Mouse (Mus musculus) megakaryocyte, embryonic 14.5 days (primary cell): ENCODE measurements around the gene Carnmt1. TPM values are rescaled to one million over a fixed set of nuclear protein-coding genes. Genes with fewer than 3 reads are reported as not detected.
"Not testable (repeated sequence)": the region's sequence is repeated elsewhere in the genome, so short reads cannot be mapped to it uniquely, and the experiment has no call there.

ENCODE experiments used
- H3K27me3 ChIP-seq: replicated peaks from 2 replicates; pipeline ENCODE3; 2012; ENCODE audit warnings: inconsistent platforms
- H3K36me3 ChIP-seq: replicated peaks from 2 replicates; pipeline ENCODE3; 2012; ENCODE audit warnings: low read length, inconsistent platforms, mixed read lengths
- H3K4me1 ChIP-seq: 2 replicates; pipeline ENCODE4 v1.6.1; 2012; ENCODE audit warnings: inconsistent platforms
- H3K4me3 ChIP-seq: replicated peaks from 2 replicates; pipeline ENCODE3; 2012; ENCODE audit warnings: moderate library complexity, mild to moderate bottlenecking, inconsistent platforms
- H3K9me3 ChIP-seq: 2 replicates; pipeline ENCODE4 v1.6.1; 2012; ENCODE audit warnings: inconsistent platforms
- FLI1 ChIP-seq: IDR thresholded peaks from 2 replicates; pipeline ENCODE4 v1.6.1; 2012; ENCODE audit warnings: low read length, inconsistent platforms, mixed read lengths
- GATA1 ChIP-seq: IDR thresholded peaks from 3 replicates; pipeline ENCODE4 v1.6.1; 2012; ENCODE audit warnings: mixed read lengths, low read length, inconsistent platforms, borderline replicate concordance
- polyA plus RNA-seq: library from polyadenylated mRNA; stranded (reverse); fragments of >175 nt; gene quantifications from 2 replicates; pipeline ENCODE4 v1.2.3, GENCODE M21; 2012; ENCODE audit warnings: low replicate concordance; ENCODE audit not compliant: insufficient read depth

Carnmt1 gene
- polyA plus RNA-seq, 1 experiment: 8.3 TPM

GRCm38 (mm10) chr19:18710903-18711302 lies 40.3 kb downstream of the Carnmt1 start:
- Histone ChIP-seq H3K27me3 (no peaks in the 10 kb centered on the region), H3K9me3 (no peaks in the 10 kb centered on the region), H3K4me3 (no peak overlapping the region), H3K36me3 (peaks cover 2% of the 10 kb centered on the region), H3K4me1 (peaks cover 34% of the 10 kb centered on the region)
- TF ChIP-seq FLI1: no peak
- TF ChIP-seq GATA1: no peak

GRCm38 (mm10) chr19:18711589-18711988 lies 41.0 kb downstream of the Carnmt1 start:
- peaks cover 37% of the 10 kb centered on the region for H3K4me1 ChIP-seq
- peak overlapping the region; percentile 96 for H3K4me3 ChIP-seq
- peaks cover 2% of the 10 kb centered on the region for H3K36me3 ChIP-seq
- H3K9me3 ChIP-seq: no peaks in the 10 kb centered on the region
- TF ChIP-seq GATA1: no peak
- TF ChIP-seq FLI1: no peak
- no peaks in the 10 kb centered on the region for H3K27me3 ChIP-seq

- H3K36me3 ChIP-seq: peaks cover 6% of the 10 kb centered on the region
- H3K27me3 ChIP-seq: no peaks in the 10 kb centered on the region
- peak overlapping the region; percentile 96 for H3K4me3 ChIP-seq
- H3K9me3 ChIP-seq: no peaks in the 10 kb centered on the region
- peaks cover 37% of the 10 kb centered on the region for H3K4me1 ChIP-seq
- TF ChIP-seq FLI1 (no peak), GATA1 (no peak)
Observed at GRCm38 (mm10) chr19:18712153-18712865, 41.7 kb downstream of the Carnmt1 start.

- peaks cover 37% of the 10 kb centered on the region for H3K4me1 ChIP-seq
- H3K9me3 ChIP-seq: no peaks in the 10 kb centered on the region
- peaks cover 5% of the 10 kb centered on the region for H3K36me3 ChIP-seq
- TF ChIP-seq FLI1 (peak; percentile 72; the same call in 1 of the 2 replicates), GATA1 (no peak)
- H3K4me3 ChIP-seq: peak within 1 kb of the TSS; percentile 96
- no peaks in the 10 kb centered on the region for H3K27me3 ChIP-seq
Observed at GRCm38 (mm10) chr19:18712866-18713300, 42.3 kb downstream of the Carnmt1 start, which contains the start of gene D030056L22Rik. Gene D030056L22Rik, plus strand, starts transcription at chr19:18713193.

GRCm38 (mm10) chr19:18713357-18713756 lies 42.8 kb downstream of the Carnmt1 start:
- H3K4me3 ChIP-seq: peak overlapping the region; percentile 96

GRCm38 (mm10) chr19:18716374-18716773 lies 45.8 kb downstream of the Carnmt1 start:
- peaks cover 33% of the 10 kb centered on the region for H3K4me1 ChIP-seq

More at GRCm38 (mm10) chr19:18713357-18713756, 42.8 kb downstream of the Carnmt1 start:
- not testable (repeated sequence) for H3K36me3 ChIP-seq, H3K27me3 ChIP-seq, H3K9me3 ChIP-seq
- H3K4me1 ChIP-seq: peaks cover 37% of the 10 kb centered on the region

GRCm38 (mm10) chr19:18720337-18720736 lies 49.8 kb downstream of the Carnmt1 start:
- peaks cover 20% of the 10 kb centered on the region for H3K36me3 ChIP-seq
- TF ChIP-seq FLI1: no peak
- no peak for TF ChIP-seq GATA1

More at GRCm38 (mm10) chr19:18716374-18716773, 45.8 kb downstream of the Carnmt1 start:
- no peak overlapping the region for H3K4me3 ChIP-seq
- no peaks in the 10 kb centered on the region for H3K9me3 ChIP-seq
- H3K36me3 ChIP-seq: peaks cover 20% of the 10 kb centered on the region
- TF ChIP-seq GATA1 (no peak), FLI1 (no peak)
- no peaks in the 10 kb centered on the region for H3K27me3 ChIP-seq

GRCm38 (mm10) chr19:18725186-18725585 lies 54.6 kb downstream of the Carnmt1 start:
- no peaks in the 10 kb centered on the region for H3K9me3 ChIP-seq
- H3K36me3 ChIP-seq: no peaks in the 10 kb centered on the region
- TF ChIP-seq GATA1 (no peak), FLI1 (no peak)
- H3K27me3 ChIP-seq: no peaks in the 10 kb centered on the region
- H3K4me3 ChIP-seq: no peak overlapping the region
- H3K4me1 ChIP-seq: peaks cover 2% of the 10 kb centered on the region

More at GRCm38 (mm10) chr19:18720337-18720736, 49.8 kb downstream of the Carnmt1 start:
- no peaks in the 10 kb centered on the region for H3K9me3 ChIP-seq
- no peak overlapping the region for H3K4me3 ChIP-seq
- no peaks in the 10 kb centered on the region for H3K27me3 ChIP-seq
- H3K4me1 ChIP-seq: peaks cover 9% of the 10 kb centered on the region

- Histone ChIP-seq H3K27me3 (peaks cover 2% of the 10 kb centered on the region), H3K36me3 (no peaks in the 10 kb centered on the region), H3K4me3 (no peak overlapping the region), H3K9me3 (no peaks in the 10 kb centered on the region), H3K4me1 (peaks cover 4% of the 10 kb centered on the region)
- TF ChIP-seq FLI1 (no peak), GATA1 (no peak)
Observed at GRCm38 (mm10) chr19:18730255-18730654, 59.7 kb downstream of the Carnmt1 start.

GRCm38 (mm10) chr19:18731077-18731476 lies 60.5 kb downstream of the Carnmt1 start:
- H3K4me3 ChIP-seq: no peak overlapping the region
- no peaks in the 10 kb centered on the region for H3K9me3 ChIP-seq
- TF ChIP-seq GATA1 (no peak), FLI1 (no peak)
- peaks cover 2% of the 10 kb centered on the region for H3K27me3 ChIP-seq
- H3K4me1 ChIP-seq: peaks cover 4% of the 10 kb centered on the region
- no peaks in the 10 kb centered on the region for H3K36me3 ChIP-seq
